Mouse (Mus musculus) neural tube, embryonic 13.5 days (tissue): ENCODE measurements around the gene Olfr1223. TPM values are rescaled to one million over a fixed set of nuclear protein-coding genes. Genes with fewer than 3 reads are reported as not detected.
"Not testable (repeated sequence)": the region's sequence is repeated elsewhere in the genome, so short reads cannot be mapped to it uniquely, and the experiment has no call there.

Source experiments
- ATAC-seq: fragments of 200-750 bp; cut with Nextera tagmentation; 2 replicates; pipeline ENCODE4 v1.8.0; 2017; ENCODE audit warnings: low read depth, mild to moderate bottlenecking, moderate TSS enrichment, moderate library complexity
- H3K27ac ChIP-seq: fragments of 300-500 bp; sonication (generic); replicated peaks from 2 replicates; pipeline ENCODE4 v1.5.1; 2015; ENCODE audit warnings: moderate library complexity, mild to moderate bottlenecking, inconsistent platforms
- H3K27me3 ChIP-seq: fragments of 300-500 bp; sonication (generic); 2 replicates; pipeline ENCODE4 v1.6.1; 2015; ENCODE audit warnings: mild to moderate bottlenecking, inconsistent platforms
- H3K36me3 ChIP-seq: fragments of 300-500 bp; sonication (generic); 2 replicates; pipeline ENCODE4 v1.6.1; 2015; ENCODE audit warnings: mild to moderate bottlenecking, inconsistent platforms
- H3K4me1 ChIP-seq: fragments of 300-500 bp; sonication (generic); replicated peaks from 2 replicates; pipeline ENCODE4 v1.6.1; 2015; ENCODE audit warnings: inconsistent platforms
- H3K4me2 ChIP-seq: fragments of 300-500 bp; sonication (generic); 2 replicates; pipeline ENCODE4 v1.6.1; 2015; ENCODE audit warnings: inconsistent platforms, mild to moderate bottlenecking, moderate library complexity
- H3K4me3 ChIP-seq: fragments of 300-500 bp; sonication (generic); 2 replicates; pipeline ENCODE4 v1.5.1; 2015; ENCODE audit warnings: mild to moderate bottlenecking, inconsistent platforms
- H3K9ac ChIP-seq: fragments of 300-500 bp; sonication (generic); 2 replicates; pipeline ENCODE4 v1.6.1; 2015; ENCODE audit warnings: moderate library complexity, mild to moderate bottlenecking, inconsistent platforms
- H3K9me3 ChIP-seq: fragments of 300-500 bp; sonication (generic); 2 replicates; pipeline ENCODE4 v1.6.1; 2016; ENCODE audit warnings: inconsistent platforms
- WGBS: fragments of 180-500 bp; shearing (Covaris S2); methylation state at CpG from one replicate; pipeline ENCODE4 v1.1.7; 2015; 5-methylcytosine and 5-hydroxymethylcytosine counted together
- polyA plus RNA-seq: library from polyadenylated mRNA; unstranded; fragments of >200 nt; fragmentation: Nextera tagmentation; extraction: Ambion mirVana; gene quantifications from 2 replicates; pipeline ENCODE4 v1.2.1, GENCODE M21; 2015

The Olfr1223 gene
- polyA plus RNA-seq = not detected in 2 replicates

DNA sequence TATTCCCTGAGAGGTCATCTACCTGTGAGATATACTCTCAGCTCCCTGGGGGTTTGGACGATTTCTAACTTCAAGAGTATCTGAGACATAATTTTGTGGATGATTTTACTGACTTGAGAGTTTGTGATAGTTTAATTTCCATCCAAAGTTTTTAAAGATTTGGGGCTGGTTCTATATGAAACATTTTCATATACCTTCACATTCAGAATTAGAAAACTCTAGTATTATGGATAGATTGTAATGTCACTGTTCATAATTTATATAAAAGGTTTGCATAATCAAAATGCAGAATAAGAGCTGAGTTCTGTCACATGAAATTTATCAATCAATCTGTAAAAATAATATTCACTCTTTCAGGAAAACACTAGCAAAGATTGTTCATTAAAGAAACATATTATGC, at the start of gene Olfr1223:
Olfr1223 (minus strand) TSS at position 101 of the 400 bp plus-strand sequence.
- no peak for ATAC-seq
- no peak within 1 kb of the TSS for H3K27ac ChIP-seq
- H3K4me3 ChIP-seq = no peak within 1 kb of the TSS
- WGBS = 76% methylated on average over 1 of the region's 1 CpGs
- no peak within 1 kb of the TSS for H3K4me2 ChIP-seq
- H3K36me3 ChIP-seq = no peaks in the 10 kb centered on the region
- H3K9me3 ChIP-seq = no peaks in the 10 kb centered on the region
- H3K27me3 ChIP-seq = no peaks in the 10 kb centered on the region
- H3K4me1 ChIP-seq = no peaks in the 10 kb centered on the region
- H3K9ac ChIP-seq = no peak within 1 kb of the TSS

DNA sequence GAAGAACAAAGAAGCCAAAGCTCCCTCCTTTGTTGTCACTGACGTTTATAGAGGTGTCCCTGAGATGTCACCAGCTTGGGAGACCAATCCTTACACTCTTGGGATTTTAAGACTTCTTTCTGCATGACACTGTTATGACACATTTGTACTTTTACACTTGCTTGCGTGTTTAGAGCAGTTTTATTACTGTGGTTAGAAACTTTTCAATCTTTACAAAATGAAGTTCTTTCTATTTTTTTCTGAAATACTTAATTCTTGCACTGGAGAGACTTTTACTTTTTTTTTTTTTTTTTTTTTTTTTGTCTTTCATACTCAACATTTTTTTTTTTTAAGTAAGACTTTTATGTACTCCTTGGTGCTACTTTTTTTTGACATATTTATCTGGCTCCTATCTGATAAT, 48.6 kb upstream of the Olfr1223 start, which contains the start of gene Olfr1226:
Olfr1226 (minus strand) TSS at position 101 of the 400 bp plus-strand sequence.
- H3K4me2 ChIP-seq = no peak within 1 kb of the TSS
- H3K27ac ChIP-seq = no peak within 1 kb of the TSS
- no peaks in the 10 kb centered on the region for H3K27me3 ChIP-seq
- no peaks in the 10 kb centered on the region for H3K9me3 ChIP-seq
- WGBS = 61% methylated on average over 2 of the region's 2 CpGs
- no peak within 1 kb of the TSS for H3K9ac ChIP-seq
- no peaks in the 10 kb centered on the region for H3K4me1 ChIP-seq
- ATAC-seq = no peak
- no peaks in the 10 kb centered on the region for H3K36me3 ChIP-seq
- no peak within 1 kb of the TSS for H3K4me3 ChIP-seq

DNA sequence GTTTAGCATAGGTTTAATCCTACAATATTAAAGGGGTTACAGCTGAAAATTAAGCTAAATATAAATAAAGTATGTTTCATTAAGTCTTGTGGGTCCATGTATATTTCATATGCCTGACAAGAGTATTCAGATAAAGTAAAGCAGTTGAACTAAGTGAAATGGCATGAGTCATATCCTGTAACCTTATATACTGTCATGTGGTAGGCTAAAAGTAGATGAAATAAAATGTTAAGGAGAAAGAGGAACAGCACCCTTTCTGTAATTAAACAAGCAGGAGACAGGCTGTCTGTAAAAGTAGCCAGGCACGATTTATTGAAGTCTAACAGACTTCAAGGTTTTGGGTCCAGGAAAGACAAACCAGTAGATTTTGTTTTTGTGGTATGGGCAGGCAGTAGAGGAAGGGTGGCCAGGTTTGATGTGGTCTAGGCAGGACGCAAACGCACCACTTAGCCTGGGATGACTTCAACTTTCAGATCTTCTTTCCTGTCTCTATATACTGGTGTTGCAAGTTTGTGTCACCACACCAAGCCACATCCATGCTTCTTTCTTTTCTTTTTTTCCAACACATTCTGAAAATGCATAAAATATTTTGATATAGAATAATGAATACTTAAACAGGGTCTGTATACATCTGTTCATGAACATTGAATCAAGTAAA, 45.1 kb upstream of the Olfr1223 start:
- Histone ChIP-seq H3K4me2 (no peak overlapping the region), H3K27me3 (no peaks in the 10 kb centered on the region), H3K27ac (no peak overlapping the region), H3K36me3 (no peaks in the 10 kb centered on the region), H3K4me3 (no peak overlapping the region), H3K9ac (no peak overlapping the region), H3K9me3 (no peaks in the 10 kb centered on the region), H3K4me1 (no peaks in the 10 kb centered on the region)
- WGBS = 92% methylated on average over 3 of the region's 3 CpGs
- ATAC-seq = no peak

DNA sequence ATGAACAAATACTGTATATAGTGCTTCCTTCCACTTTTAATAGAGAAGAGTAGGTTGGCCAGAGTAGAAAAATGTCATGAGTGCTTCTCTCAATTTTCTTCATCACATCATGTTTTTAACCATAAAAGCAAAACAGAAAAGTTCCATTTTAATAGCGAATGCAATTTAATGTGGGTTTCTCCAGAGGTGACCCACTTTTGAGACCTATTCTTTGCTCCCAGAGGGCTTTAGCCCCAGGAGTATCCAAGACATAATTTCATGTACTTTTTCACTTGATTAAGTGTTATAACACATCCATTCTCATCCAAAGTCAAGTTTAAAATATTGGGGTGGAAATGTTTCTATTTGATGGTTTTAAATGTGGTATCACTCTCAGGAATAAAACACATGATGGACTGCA, 23.2 kb upstream of the Olfr1223 start, which contains the start of gene Olfr1225:
Olfr1225 (minus strand) TSS at position 101 of the 400 bp plus-strand sequence.
- H3K4me1 ChIP-seq = no peaks in the 10 kb centered on the region
- no peaks in the 10 kb centered on the region for H3K27me3 ChIP-seq
- no peak within 1 kb of the TSS for H3K9ac ChIP-seq
- H3K36me3 ChIP-seq = no peaks in the 10 kb centered on the region
- H3K4me2 ChIP-seq = no peak within 1 kb of the TSS
- ATAC-seq = no peak
- no peaks in the 10 kb centered on the region for H3K9me3 ChIP-seq
- whole genome bisulfite sequencing = 90% methylated on average over 1 of the region's 1 CpGs
- no peak within 1 kb of the TSS for H3K27ac ChIP-seq
- H3K4me3 ChIP-seq = no peak within 1 kb of the TSS

DNA sequence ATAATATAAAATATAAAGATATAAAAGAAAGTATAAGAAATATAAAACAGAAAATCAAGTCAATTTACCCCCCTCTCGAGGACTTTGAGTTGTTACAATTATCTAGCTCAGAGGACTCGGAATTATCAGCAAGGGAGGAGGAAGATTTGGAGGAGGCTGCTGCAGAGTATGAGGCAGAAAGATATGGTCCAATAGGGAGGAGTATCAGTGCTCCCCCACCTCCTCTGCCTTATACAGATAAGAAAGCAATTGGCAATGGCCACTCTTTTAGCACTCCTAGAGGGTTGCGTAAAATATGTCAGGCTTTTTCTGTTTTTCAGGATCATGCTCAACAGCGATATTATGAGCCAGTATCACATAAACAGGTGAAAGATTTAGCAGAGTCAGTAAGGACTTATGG, 13.4 kb upstream of the Olfr1223 start:
- ATAC-seq, H3K36me3 ChIP-seq, H3K9ac ChIP-seq, H3K9me3 ChIP-seq, H3K27me3 ChIP-seq, H3K4me2 ChIP-seq, H3K27ac ChIP-seq, H3K4me3 ChIP-seq, H3K4me1 ChIP-seq: not testable (repeated sequence)
- 88% methylated on average over 4 of the region's 4 CpGs for WGBS

DNA sequence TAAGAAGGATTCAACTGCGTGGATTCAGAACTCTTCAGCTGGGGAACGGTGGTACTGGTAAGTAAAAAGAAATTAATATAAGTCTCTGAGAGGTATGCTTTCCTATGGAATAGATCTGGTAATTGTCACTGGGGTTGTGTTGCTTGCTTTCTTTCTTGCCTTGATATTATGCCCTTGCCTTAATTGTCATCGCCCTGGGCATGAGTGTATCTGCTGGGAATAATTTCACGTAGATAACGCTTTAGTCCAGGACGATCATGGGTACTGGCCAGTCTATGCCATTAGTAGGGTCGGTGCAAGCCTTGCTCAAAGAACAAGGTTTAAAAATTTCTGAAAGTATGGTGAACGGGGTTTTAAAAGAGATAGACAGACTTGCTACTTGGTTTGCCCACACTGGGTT, 12.6 kb upstream of the Olfr1223 start, which contains the start of gene Olfr1224-ps1:
Olfr1224-ps1 (minus strand) TSS at position 101 of the 400 bp plus-strand sequence.
- H3K36me3 ChIP-seq, H3K27ac ChIP-seq: not testable (repeated sequence)

DNA sequence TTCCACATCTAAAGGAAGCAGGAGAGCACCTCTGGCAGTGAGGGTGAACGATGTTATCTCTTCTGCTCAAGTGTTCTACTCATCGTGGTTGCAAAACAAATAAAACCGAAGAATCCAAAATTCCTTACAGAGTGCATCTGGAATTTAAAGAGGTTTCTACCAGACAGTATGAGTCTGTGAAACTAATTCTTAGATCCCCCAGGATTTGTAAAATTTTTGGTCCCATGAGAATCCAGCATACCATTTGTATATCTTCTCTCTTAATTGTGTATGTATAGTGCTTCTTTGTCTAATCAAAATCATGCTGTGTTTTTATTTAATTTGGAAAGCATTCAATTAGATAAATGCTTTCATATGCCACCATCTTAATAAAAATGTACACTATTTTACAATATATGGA, 18.4 kb downstream of the Olfr1223 start, which contains the start of gene Olfr1222:
Olfr1222 (minus strand) TSS at position 101 of the 400 bp plus-strand sequence.
- Histone ChIP-seq H3K27ac (no peak within 1 kb of the TSS), H3K9me3 (no peaks in the 10 kb centered on the region), H3K4me1 (no peaks in the 10 kb centered on the region), H3K36me3 (no peaks in the 10 kb centered on the region), H3K4me2 (no peak within 1 kb of the TSS), H3K9ac (no peak within 1 kb of the TSS), H3K4me3 (no peak within 1 kb of the TSS), H3K27me3 (no peaks in the 10 kb centered on the region)
- WGBS = 84% methylated on average over 3 of the region's 3 CpGs
- ATAC-seq = no peak

More for the DNA sequence above, 12.6 kb upstream of the Olfr1223 start, which contains the start of gene Olfr1224-ps1:
- not testable (repeated sequence) for H3K27me3 ChIP-seq, H3K9ac ChIP-seq, H3K4me3 ChIP-seq, ATAC-seq, H3K4me2 ChIP-seq, H3K9me3 ChIP-seq, H3K4me1 ChIP-seq
- WGBS = 92% methylated on average over 8 of the region's 8 CpGs

DNA sequence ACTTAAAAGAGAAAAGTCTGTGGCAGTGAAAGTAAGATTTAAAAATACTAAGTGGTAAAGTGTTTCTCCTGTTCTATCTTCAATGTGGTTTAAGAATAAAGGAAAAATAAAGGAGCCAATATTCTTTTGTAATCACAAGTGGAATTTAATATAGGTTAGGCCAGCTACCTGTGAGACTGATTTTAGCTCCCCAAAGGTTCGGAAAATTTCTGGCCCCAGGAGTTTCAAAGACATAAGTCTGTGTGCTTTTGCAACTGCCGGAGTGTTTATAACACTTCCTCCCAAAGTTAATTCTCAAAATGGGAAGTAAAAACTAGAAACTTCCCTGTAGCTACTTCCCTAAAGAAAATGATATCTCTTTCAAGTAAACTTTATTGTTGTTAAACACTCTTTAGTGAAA, 34.2 kb downstream of the Olfr1223 start, which contains the start of gene Olfr1221:
Olfr1221 (minus strand) TSS at position 101 of the 400 bp plus-strand sequence.
- no peaks in the 10 kb centered on the region for H3K9me3 ChIP-seq
- H3K9ac ChIP-seq = no peak within 1 kb of the TSS
- 91% methylated on average over 2 of the region's 2 CpGs for WGBS
- H3K4me2 ChIP-seq = no peak within 1 kb of the TSS
- H3K4me3 ChIP-seq = no peak within 1 kb of the TSS
- H3K27me3 ChIP-seq = no peaks in the 10 kb centered on the region
- H3K4me1 ChIP-seq = no peaks in the 10 kb centered on the region
- H3K27ac ChIP-seq = no peak within 1 kb of the TSS
- no peak for ATAC-seq
- no peaks in the 10 kb centered on the region for H3K36me3 ChIP-seq

DNA sequence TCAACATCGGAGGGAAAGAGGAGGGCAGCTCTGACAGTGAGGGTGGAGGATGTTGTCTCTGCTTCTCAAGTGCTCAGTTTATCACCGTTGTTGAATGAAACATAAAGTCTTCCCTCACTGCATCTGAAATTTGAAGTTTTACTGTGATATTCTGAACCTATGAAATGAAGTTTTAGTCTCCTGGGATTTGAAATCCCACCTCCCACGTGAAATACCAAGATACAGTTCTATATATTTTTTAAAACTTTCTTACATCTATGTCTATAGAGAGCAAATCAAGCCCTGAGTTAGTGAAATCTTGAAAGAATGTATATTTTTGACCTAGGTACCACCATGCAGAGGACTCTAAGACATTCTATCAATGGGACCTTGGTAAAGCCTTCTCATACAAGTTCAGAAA, 44.6 kb downstream of the Olfr1223 start, which contains the start of gene Olfr1220:
Olfr1220 (minus strand) TSS at position 101 of the 400 bp plus-strand sequence.
- ATAC-seq = no peak
- Histone ChIP-seq H3K9me3 (no peaks in the 10 kb centered on the region), H3K4me2 (no peak within 1 kb of the TSS), H3K36me3 (no peaks in the 10 kb centered on the region), H3K4me1 (no peaks in the 10 kb centered on the region), H3K27ac (no peak within 1 kb of the TSS), H3K9ac (no peak within 1 kb of the TSS), H3K4me3 (no peak within 1 kb of the TSS), H3K27me3 (no peaks in the 10 kb centered on the region)
- WGBS = 82% methylated on average over 3 of the region's 3 CpGs

DNA sequence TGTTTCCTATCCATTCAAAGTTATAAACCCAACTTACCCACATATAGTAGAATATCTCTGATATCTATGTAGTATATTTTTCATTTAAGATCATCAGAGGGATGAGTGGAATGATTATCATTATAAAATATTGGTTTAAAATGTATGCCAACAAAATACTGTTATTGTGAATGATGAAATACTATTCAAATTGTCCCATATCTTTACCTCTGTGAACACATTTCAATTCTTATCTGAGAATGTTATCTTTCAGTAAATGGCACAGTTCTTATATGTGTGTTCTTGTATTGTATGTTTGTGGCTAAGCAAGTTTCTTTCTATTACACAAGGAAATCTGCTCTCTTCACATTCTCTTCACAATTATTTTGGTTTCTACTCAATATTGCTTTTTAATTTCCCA, 45.7 kb downstream of the Olfr1223 start:
- H3K9ac ChIP-seq = no peak overlapping the region
- no peaks in the 10 kb centered on the region for H3K27me3 ChIP-seq
- no peaks in the 10 kb centered on the region for H3K36me3 ChIP-seq
- H3K9me3 ChIP-seq = no peaks in the 10 kb centered on the region
- no peaks in the 10 kb centered on the region for H3K4me1 ChIP-seq
- H3K27ac ChIP-seq = no peak overlapping the region
- H3K4me3 ChIP-seq = no peak overlapping the region
- no peak for ATAC-seq
- no peak overlapping the region for H3K4me2 ChIP-seq

DNA sequence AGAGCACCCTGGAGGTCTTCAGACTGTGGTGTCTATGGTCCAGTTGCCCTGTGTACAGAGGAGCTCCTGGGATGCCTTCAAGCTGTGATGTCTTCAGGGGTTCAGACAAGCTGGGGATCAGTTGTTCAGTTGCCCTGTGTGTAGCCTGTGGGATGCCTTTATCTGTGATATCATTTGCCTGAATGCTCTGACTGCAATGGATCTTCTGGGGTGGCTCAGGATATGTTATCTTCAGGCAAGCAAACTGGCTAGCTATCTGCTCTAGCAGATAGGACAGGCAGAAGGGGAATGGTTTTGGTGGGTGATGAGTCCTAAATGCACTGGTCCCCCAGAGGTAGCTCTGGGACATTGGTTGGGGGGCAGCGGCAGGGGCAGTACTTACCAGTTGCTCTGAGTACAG, 57.5 kb downstream of the Olfr1223 start:
- Histone ChIP-seq H3K4me2 (no peak overlapping the region), H3K27ac (no peak overlapping the region), H3K4me3 (no peak overlapping the region), H3K4me1 (no peaks in the 10 kb centered on the region), H3K9ac (no peak overlapping the region), H3K9me3 (no peaks in the 10 kb centered on the region), H3K36me3 (no peaks in the 10 kb centered on the region), H3K27me3 (no peaks in the 10 kb centered on the region)
- no peak for ATAC-seq
- WGBS = 100% methylated on average over 1 of the region's 1 CpGs
